Mouse (Mus musculus) ES-E14 (cell line): ENCODE measurements around the gene Kcnk18.

Source experiments
- CHD2 ChIP-seq: IDR thresholded peaks from 2 replicates; pipeline ENCODE4 v1.6.1; 2014; ENCODE audit warnings: mild to moderate bottlenecking, low read depth, low read length, inconsistent platforms
- MAFK ChIP-seq: IDR thresholded peaks from 2 replicates; pipeline ENCODE4 v1.6.1; 2014; ENCODE audit warnings: mild to moderate bottlenecking, low read depth, low read length, inconsistent platforms; ENCODE audit not compliant: insufficient read depth
- ZNF384 ChIP-seq: IDR thresholded peaks from 2 replicates; pipeline ENCODE4 v1.6.1; 2012; ENCODE audit warnings: low read depth, low read length, inconsistent platforms

GRCm38 (mm10) chr19:59198161-59198560 lies 20.9 kb upstream of the Kcnk18 start:
- TF ChIP-seq ZNF384 = no peak
- no peak for TF ChIP-seq CHD2
- TF ChIP-seq MAFK = no peak
